In the genomic region with DNA sequence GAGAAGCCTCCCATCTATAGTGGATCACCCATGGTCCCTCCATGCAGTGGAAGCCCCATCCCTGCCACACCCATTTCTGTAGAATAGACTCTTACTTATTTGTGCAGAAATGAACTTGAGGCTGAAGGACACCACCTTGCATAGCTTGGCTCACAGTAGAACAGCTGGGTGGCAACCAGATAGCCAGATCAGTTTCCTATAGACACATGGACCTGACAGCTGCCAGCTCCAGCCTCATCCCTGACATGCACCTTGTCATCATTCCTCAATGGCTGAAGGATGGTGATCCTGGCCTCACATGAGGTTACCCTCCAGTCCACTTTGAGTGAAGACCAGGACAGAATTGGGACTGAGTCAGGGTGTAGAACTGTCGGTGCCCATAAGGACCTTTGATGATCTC, we compare ENCODE assay signal across 15 mouse cellular contexts.
"Had no signal": no experiment of that assay in that cellular context is flagged by ENCODE, and none has a peak within 500 bp of the region (broad histone marks: within the 10 kb centered on the region; RNA-seq: fewer than 3 reads in every experiment).

No protein-coding gene starts in this region.

- H3K36me3 ChIP-seq: stomach, embryonic 15.5 days had no signal

- H3K4me2 ChIP-seq: neural tube, embryonic 13.5 days; neural tube, embryonic 15.5 days; stomach, embryonic 15.5 days had no signal

- H3K4me3 ChIP-seq: neural tube, embryonic 13.5 days; neural tube, embryonic 15.5 days; stomach, embryonic 15.5 days had no signal

- H3K27me3 ChIP-seq: neural tube, embryonic 13.5 days; neural tube, embryonic 15.5 days; stomach, embryonic 15.5 days had no signal

- DNase-seq: retina, postnatal 1 day; right cerebral cortex, adult 18-20 months; right cerebral cortex, postnatal 14 days; right cerebral cortex, postnatal 25 days; right cerebral cortex, postnatal 4 days; spleen, adult 18-20 months; thymus, adult 18-20 months; thymus, adult 2 months; thymus, postnatal 14 days; thymus, postnatal 25 days; thymus, postnatal 36 days; thymus, postnatal 4 days had no signal
